Mouse (Mus musculus): ENCODE measurements at regions not wholly inside any gene's neighbourhood (a gene's known extent, or its start where the extent isn't known, plus 50 kb on each side); places are given as distances from the start of the nearest gene placed in this dataset.
"Not testable (repeated sequence)": the region's sequence is repeated elsewhere in the genome, so short reads cannot be mapped to it uniquely, and the experiment has no call there.

DNA sequence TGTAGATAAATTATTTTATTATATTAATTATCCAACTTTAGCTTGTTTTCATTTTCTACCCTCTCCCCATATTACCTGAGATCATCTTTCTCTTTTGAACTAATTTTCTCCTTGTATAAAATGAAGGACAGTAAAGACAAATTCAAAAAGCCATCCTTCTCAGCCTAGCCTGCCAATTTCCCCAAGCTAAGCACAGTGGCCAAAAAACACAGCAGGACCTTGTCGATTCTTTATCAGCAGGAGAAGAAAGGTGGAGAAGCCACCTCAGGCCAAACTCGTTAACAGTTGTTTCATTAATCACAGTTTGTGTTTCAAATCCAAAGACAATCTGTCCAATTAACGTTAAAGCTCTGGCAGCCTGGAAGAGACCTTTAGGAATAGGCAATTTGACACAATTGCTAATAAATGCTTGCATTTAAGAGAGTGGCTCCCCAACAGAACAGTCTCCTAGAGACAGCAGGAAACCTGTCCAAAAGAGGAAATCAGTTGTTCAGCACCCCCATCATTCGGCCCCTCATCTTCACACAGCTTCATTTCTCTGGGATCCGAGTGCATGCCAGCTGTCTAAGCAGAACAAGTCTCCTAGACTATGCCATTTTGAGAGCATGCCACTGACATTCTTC lies 135.7 kb upstream of the Tlr4 start:
- DNase-seq (ENCODE audit: low spot score in 2 of 2), result no peak

DNA sequence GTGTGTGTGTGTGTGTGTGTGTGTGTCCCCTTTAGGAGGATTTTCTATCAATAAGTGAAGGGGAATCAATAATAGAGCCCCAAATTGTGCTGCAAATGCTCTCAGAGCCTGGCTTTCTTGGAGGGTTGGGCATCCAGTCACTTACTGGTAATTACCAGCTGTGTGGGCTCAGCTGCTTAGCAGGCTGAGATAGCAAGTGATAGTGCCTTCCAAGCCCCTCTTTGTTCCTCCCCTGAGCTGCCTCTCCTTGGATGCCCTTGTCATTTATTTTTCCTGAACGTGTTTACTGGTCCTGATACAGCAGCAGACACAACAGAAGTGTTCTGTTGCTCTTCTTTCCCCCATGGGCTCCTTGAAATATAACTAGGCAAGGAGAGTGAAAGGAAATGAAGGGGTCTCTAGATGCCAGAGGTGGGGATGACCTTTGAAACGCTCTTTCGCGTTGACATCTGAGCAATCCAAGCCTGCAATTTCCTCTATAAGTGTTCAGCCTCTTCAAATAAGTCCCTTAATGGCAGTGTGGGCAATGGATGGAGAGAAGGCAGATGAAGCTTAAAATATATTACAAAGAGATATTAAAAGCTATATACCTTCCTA lies 133.3 kb upstream of the Tlr4 start:
- DNase-seq (ENCODE audit: low spot score in 2 of 2), result no peak

DNA sequence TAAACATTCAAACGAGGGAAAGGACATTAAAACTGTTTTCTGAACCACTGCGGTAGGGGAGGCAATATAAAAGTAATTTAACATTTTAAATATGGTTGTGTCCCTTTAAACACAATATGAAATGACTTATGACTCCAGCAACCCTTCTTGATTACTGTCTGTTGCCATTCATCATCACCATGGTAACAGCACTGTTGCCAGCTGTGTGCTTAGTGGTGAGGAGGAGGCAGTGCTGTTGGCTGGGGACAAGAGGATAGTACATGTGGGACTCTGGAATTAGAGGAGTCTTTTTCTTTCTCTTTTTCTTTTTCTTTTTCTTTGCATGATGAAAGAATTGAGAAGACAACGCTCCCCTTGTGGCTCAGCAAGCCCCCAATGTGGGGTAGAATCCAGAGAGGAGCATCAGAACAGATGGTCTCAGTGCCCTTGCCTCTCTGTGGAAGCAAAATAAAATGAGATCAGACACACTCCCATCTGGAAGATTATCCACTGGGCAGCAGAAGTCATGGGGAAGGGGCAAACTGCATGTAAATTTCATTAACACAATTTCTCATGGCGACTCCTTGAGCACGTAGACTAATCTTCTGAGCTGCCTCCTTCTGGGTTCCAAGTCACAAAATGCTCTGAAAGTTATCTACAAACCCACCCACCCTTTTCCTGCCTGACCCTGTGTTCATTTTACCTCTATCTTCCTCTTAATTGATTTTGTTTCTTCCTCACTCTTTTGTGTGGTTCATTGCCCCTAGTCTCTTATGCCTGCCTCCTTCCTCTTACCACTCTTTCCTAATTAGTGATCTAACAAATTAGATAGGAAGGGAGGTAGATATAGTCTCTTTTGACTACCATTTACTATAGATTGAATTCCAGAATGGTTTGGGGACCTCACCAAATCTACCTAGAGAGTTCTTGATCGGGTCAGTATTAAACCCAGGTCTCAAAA lies 111.3 kb upstream of the Tlr4 start:
- no peak for DNase-seq (ENCODE audit: low spot score in 2 of 2)

DNA sequence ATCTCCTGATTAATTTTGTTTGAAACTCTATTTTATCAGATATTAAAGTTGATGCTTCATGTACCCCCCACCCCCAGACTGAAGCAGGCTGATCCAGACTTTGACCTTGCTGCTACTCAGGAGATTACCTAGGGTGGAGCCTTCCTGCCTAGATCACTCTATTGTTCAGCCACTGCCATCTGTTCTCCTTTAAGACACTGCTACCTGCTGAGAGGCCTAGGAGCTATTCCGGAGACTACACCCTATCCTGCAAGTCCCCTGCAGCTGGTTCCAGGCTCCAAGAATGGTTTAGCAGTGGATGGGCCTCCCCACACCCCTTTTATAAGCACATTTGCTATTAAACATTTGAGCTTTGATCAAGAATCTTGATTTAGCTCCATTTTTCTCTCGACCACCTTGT lies 90.0 kb upstream of the Tlr4 start:
- no peak for DNase-seq (ENCODE audit: low spot score in 2 of 2)

DNA sequence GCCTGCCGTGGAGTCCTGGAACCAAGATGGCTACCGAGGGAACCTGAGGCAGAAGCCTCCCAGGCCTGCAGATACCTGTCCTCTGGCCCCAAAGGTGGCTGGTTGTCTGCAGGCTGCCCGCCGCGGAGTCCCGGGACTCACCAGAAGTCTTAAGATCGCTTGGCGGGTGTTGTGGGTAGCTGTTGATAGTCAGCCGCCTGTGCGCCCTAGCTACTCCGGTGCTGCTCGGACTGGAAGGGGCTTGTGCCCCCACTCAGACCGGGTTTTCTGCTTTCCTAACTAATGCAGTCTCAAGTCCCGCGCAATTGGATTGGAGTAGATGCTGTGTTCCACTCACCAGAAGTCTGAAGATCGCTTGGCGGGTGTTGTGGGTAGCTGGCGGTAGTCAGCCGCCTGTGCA lies 84.0 kb upstream of the Tlr4 start:
- DNase-seq (ENCODE audit: low spot score in 2 of 2), result not testable (repeated sequence)

DNA sequence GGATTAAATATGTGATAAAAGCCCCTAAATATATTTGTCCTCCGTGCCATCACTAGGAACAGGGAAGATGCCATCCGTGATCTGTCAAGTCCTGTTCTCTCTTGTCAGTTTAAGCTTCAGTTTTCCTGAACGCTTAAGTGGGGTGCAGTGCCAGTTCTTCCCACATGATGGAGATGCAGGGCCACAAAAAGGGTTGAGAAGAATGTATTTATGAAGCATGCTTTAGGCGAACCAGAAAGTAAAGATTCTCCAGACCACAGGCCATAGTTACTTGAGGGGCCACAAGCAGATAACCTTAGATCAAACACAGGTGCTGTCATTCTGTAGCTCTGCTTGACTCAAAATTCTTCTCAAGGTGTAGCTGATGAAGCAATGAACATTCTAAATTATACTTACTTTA lies 58.6 kb upstream of the Tlr4 start:
- DNase-seq (ENCODE audit: low spot score in 2 of 2), result peak; percentile 16 to 64
